Mouse (Mus musculus): Measurements from ENCODE around the gene Tcf20.

- no peak for TF ChIP-seq CTCF (IDR thresholded peaks at IDR 0.05; ENCODE audit: low read depth)
- no peak for TF ChIP-seq EP300 (IDR thresholded peaks at IDR 0.05; ENCODE audit: low read depth)
Measured at GRCm38 (mm10) chr15:82992911-82993310, 5.2 kb upstream of the Tcf20 start.
